Mouse (Mus musculus): ENCODE results near the gene Ppih.
"Not testable (repeated sequence)": the region's sequence is repeated elsewhere in the genome, so short reads cannot be mapped to it uniquely, and the experiment has no call there.

The Ppih gene

GRCm38 (mm10) chr4:119285336-119285735, 35.0 kb downstream of the Ppih start:
- no peak for DNase-seq

GRCm38 (mm10) chr4:119284861-119285260, 35.5 kb downstream of the Ppih start:
- no peak for DNase-seq

- DNase-seq, result not testable (repeated sequence)
These were observed 41.6 kb downstream of the Ppih start for GRCm38 (mm10) chr4:119278784-119279183.

GRCm38 (mm10) chr4:119275726-119276125, 44.6 kb downstream of the Ppih start:
- no peak for DNase-seq

GRCm38 (mm10) chr4:119275226-119275625, 45.1 kb downstream of the Ppih start:
- DNase-seq, result no peak

GRCm38 (mm10) chr4:119274627-119275026, 45.7 kb downstream of the Ppih start:
- no peak for DNase-seq

GRCm38 (mm10) chr4:119266606-119267005, 53.7 kb downstream of the Ppih start:
- no peak for DNase-seq

GRCm38 (mm10) chr4:119263459-119263858, 56.9 kb downstream of the Ppih start:
- DNase-seq, result no peak

GRCm38 (mm10) chr4:119262483-119262882, 57.9 kb downstream of the Ppih start:
- DNase-seq, result no peak

GRCm38 (mm10) chr4:119261087-119261713, 59.1 kb downstream of the Ppih start:
- DNase-seq, result no peak

GRCm38 (mm10) chr4:119259344-119260254, 60.7 kb downstream of the Ppih start:
- no peak for DNase-seq

- no peak for DNase-seq
These were observed 63.3 kb downstream of the Ppih start for GRCm38 (mm10) chr4:119257083-119257482.

GRCm38 (mm10) chr4:119255351-119255750, 65.0 kb downstream of the Ppih start, which contains the start of gene Cldn19:
TSS of gene Cldn19 (plus strand) at chr4:119255414.
- DNase-seq, result no peak

GRCm38 (mm10) chr4:119254012-119254618, 66.2 kb downstream of the Ppih start:
- DNase-seq, result no peak

GRCm38 (mm10) chr4:119252025-119252808, 68.1 kb downstream of the Ppih start:
- DNase-seq, result no peak
